Mouse (Mus musculus) myocyte (in vitro differentiated cells): ENCODE results near the gene Lpp. TPM values are rescaled to one million over a fixed set of nuclear protein-coding genes. Genes with fewer than 3 reads are reported as not detected.

Experiments
- H3K27me3 ChIP-seq: one replicate; pipeline ENCODE4 v1.6.1; 2011; ENCODE audit not compliant: control insufficient read depth, insufficient read depth, insufficient read length
- H3K36me3 ChIP-seq: one replicate; pipeline ENCODE4 v1.6.1; 2011; ENCODE audit not compliant: control insufficient read depth, insufficient read depth
- H3K4me2 ChIP-seq: one replicate; pipeline ENCODE4 v1.6.1; 2011; ENCODE audit warnings: low read depth, control low read depth
- H3K4me3 ChIP-seq: one replicate; pipeline ENCODE4 v1.5.1; 2011; ENCODE audit warnings: mild to moderate bottlenecking, control low read depth, moderate library complexity
- H3K79me2 ChIP-seq: one replicate; pipeline ENCODE4 v1.6.1; 2011; ENCODE audit not compliant: control insufficient read depth, insufficient read depth
- H3ac ChIP-seq: one replicate; pipeline ENCODE4 v1.6.1; 2011; ENCODE audit not compliant: control insufficient read depth, insufficient read length
- CEBPB ChIP-seq: IDR thresholded peaks from 2 replicates; pipeline ENCODE4 v1.6.1; 2011; ENCODE audit warnings: mild to moderate bottlenecking, moderate library complexity; ENCODE audit not compliant: poor library complexity, insufficient read depth, severe bottlenecking
- E2F4 ChIP-seq: IDR thresholded peaks from one replicate; pipeline ENCODE4 v1.6.1; 2011; ENCODE audit warnings: mild to moderate bottlenecking, control low read depth, moderate library complexity; ENCODE audit not compliant: insufficient read depth
- MAX ChIP-seq: IDR thresholded peaks from one replicate; pipeline ENCODE4 v1.6.1; 2011; ENCODE audit warnings: low read depth, mild to moderate bottlenecking, control low read depth
- MYOD1 ChIP-seq, 3 experiments: IDR thresholded peaks; one replicate each; pipeline ENCODE4 v1.6.1; 2011; ENCODE audit warnings: control low read depth in 2 of 3, low read depth in 2 of 3, mild to moderate bottlenecking in 2 of 3, moderate library complexity in 1 of 3; ENCODE audit not compliant: insufficient read length in 2 of 3, control insufficient read depth in 1 of 3
- MYOG ChIP-seq, 3 experiments: IDR thresholded peaks; one replicate each; pipeline ENCODE4 v1.6.1; 2011; ENCODE audit warnings: control low read depth in 2 of 3, low read depth in 2 of 3, mild to moderate bottlenecking in 2 of 3; ENCODE audit not compliant: insufficient read length in 2 of 3, control insufficient read depth in 1 of 3, insufficient read depth in 1 of 3
- POLR2A ChIP-seq: IDR thresholded peaks from one replicate; pipeline ENCODE4 v1.6.1; 2011; ENCODE audit warnings: low read depth, mild to moderate bottlenecking, control low read depth, moderate library complexity; ENCODE audit not compliant: insufficient read length
- POLR2AphosphoS2 ChIP-seq: IDR thresholded peaks from one replicate; pipeline ENCODE4 v1.6.1; 2011; ENCODE audit warnings: low read depth, control low read depth; ENCODE audit not compliant: insufficient read length
- REST ChIP-seq: IDR thresholded peaks from one replicate; pipeline ENCODE4 v1.6.1; 2011; ENCODE audit warnings: mild to moderate bottlenecking, control low read depth, moderate library complexity; ENCODE audit not compliant: insufficient read depth, insufficient read length
- SRF ChIP-seq: IDR thresholded peaks from one replicate; pipeline ENCODE4 v1.6.1; 2011; ENCODE audit warnings: low read depth; ENCODE audit not compliant: control insufficient read depth, insufficient read length
- TCF12 ChIP-seq: IDR thresholded peaks from one replicate; pipeline ENCODE4 v1.6.1; 2011; ENCODE audit warnings: mild to moderate bottlenecking, control low read depth; ENCODE audit not compliant: poor library complexity, insufficient read depth, severe bottlenecking
- TCF3 ChIP-seq: IDR thresholded peaks from one replicate; pipeline ENCODE4 v1.6.1; 2011; ENCODE audit warnings: low read depth, control low read depth; ENCODE audit not compliant: insufficient read length
- USF1 ChIP-seq: IDR thresholded peaks from one replicate; pipeline ENCODE4 v1.6.1; 2011; ENCODE audit warnings: low read depth, mild to moderate bottlenecking, control low read depth, moderate library complexity
- polyA plus RNA-seq: library from polyadenylated mRNA; unstranded; fragments of >200 nt; fragmentation: generic; extraction: Trizol; gene quantifications from one replicate; pipeline ENCODE4 v1.2.1, GENCODE M21; 2012; ENCODE audit warnings: missing spikeins

Gene Lpp
- polyA plus RNA-seq, 1 experiment: 4.8 TPM

DNA sequence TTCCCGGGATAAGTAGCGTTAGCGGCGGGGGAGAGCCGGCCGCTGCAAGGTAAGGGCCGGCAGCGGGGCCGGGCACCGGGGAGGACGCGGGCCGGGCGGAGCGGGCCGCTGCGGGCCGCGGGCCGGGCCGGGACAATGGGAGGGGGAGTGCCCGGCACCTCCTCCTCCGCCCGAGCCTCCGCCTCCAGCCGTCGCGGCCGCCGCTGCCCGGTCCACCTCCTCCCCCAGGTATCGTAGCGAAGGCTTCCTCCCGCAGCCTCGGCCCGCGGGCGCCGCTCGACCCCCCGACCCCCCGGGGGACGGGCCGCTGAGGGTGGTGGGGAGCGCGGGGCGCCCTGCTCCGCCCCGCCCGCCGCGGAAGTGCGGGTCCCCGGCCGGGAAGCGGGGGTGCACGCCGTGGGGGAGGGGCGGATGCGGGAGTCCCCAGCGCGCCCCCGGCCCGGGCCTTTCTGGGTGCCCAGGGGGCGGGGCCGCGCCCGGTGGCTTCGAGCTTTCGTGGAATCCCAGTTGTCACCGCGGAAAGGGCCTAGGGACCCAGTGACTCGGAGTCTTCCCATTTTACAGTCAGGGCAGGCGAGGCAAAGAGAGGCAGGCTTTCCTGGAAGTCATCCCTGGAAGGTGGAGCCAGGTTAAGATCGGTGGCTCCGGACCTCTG is 376 bp downstream of the Lpp start:
- H3K4me3 ChIP-seq: peak overlapping the region; percentile 66
- peak; percentile 24 for TF ChIP-seq POLR2AphosphoS2
- no peak for TF ChIP-seq REST
- peak; percentile 37 for TF ChIP-seq POLR2A
- TF ChIP-seq MYOD1 (IDR thresholded peaks at IDR 0.05; ENCODE audit: control insufficient read depth in 1 of 3, insufficient read length in 2 of 3, low read depth in 2 of 3): peak in 1 of 3 experiments; percentile 0
- TF ChIP-seq MYOG (IDR thresholded peaks at IDR 0.05; ENCODE audit: control insufficient read depth in 1 of 3, insufficient read depth in 1 of 3, insufficient read length in 2 of 3, low read depth in 2 of 3): peak in 1 of 3 experiments; percentile 45
- no peaks in the 10 kb centered on the region for H3K27me3 ChIP-seq
- H3K4me2 ChIP-seq: peak overlapping the region; percentile 75
- peaks cover 46% of the 10 kb centered on the region for H3K79me2 ChIP-seq
- peak overlapping the region; percentile 94 for H3ac ChIP-seq
- no peaks in the 10 kb centered on the region for H3K36me3 ChIP-seq

DNA sequence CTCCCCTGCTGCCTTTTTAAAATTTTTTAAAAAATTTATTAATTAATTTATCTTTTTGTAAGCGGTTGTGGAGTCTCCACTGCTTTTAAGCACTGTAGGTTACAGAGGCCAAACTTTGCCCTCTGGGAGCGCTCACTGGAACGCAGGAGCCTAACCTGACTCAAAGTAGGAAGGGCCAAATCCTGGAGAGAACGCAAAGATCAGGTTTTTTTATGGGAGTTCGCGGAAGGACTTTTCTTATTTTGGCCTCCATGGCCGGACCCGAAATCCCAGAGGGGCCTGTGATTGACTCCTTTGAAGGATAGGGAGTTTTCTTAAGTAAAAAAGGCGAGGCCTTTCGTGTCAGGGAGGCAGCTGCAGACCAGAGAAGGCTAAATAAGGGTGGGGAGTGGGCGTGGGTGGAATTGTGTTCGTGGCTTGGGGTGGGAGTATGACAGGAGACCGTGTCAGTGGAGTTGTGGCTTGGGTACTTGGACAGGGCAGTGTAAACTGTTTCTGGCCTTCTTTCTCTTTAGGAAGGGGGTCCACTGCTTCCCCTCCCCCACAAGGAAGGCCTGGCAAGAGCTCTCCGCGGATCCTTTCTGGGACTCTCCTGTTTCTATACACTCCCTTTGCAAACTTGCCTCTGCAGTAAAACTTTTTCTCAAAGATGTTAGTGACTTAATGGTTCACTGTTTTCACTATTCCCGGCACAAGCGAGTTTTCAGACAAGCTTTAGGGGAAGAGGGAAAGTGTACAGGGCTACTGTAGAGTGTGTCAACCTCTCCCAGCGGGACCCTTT is 1.1 kb downstream of the Lpp start:
- Histone ChIP-seq H3ac (peak overlapping the region; percentile 94), H3K36me3 (no peaks in the 10 kb centered on the region), H3K4me2 (peak overlapping the region; percentile 75), H3K27me3 (no peaks in the 10 kb centered on the region), H3K79me2 (peaks cover 51% of the 10 kb centered on the region), H3K4me3 (peak overlapping the region; percentile 66)
- peak in 1 of 3 experiments; percentile 64 for TF ChIP-seq MYOD1 (IDR thresholded peaks at IDR 0.05; ENCODE audit: control insufficient read depth in 1 of 3, insufficient read length in 2 of 3, low read depth in 2 of 3)
- peak; percentile 22 for TF ChIP-seq SRF
- TF ChIP-seq MYOG (IDR thresholded peaks at IDR 0.05; ENCODE audit: control insufficient read depth in 1 of 3, insufficient read depth in 1 of 3, insufficient read length in 2 of 3, low read depth in 2 of 3): peak in 1 of 3 experiments; percentile 21
- TF ChIP-seq REST: no peak

DNA sequence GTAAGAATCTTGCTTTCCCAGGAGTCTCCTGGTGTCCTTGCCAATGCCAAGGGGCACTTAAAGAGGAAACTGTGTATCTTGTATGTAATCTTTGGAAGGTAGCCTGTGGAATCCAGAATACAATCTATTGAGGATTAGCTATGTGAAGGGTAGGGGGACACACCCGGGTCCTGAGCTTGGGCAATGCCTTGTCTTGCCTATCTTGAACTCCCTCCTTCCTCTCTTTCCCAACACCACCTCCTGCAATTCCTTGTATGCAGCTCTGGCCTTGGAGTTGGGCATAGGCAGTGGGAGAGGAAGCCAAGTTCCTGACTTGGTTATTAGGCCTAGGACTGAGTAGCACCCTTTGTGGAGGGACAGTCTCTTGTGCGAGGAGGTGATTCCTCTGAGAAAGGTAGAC is 1.8 kb downstream of the Lpp start:
- Histone ChIP-seq H3ac (no peak overlapping the region), H3K4me2 (peak overlapping the region; percentile 75), H3K4me3 (peak overlapping the region; percentile 66), H3K27me3 (no peaks in the 10 kb centered on the region), H3K36me3 (peaks cover 3% of the 10 kb centered on the region), H3K79me2 (peaks cover 58% of the 10 kb centered on the region)
- TF ChIP-seq CEBPB (no peak), USF1 (no peak), REST (no peak), TCF3 (no peak), TCF12 (no peak), MAX (no peak), SRF (no peak), E2F4 (no peak), MYOG (IDR thresholded peaks at IDR 0.05; ENCODE audit: control insufficient read depth in 1 of 3, insufficient read depth in 1 of 3, insufficient read length in 2 of 3, low read depth in 2 of 3) (no peak), MYOD1 (IDR thresholded peaks at IDR 0.05; ENCODE audit: control insufficient read depth in 1 of 3, insufficient read length in 2 of 3, low read depth in 2 of 3) (no peak), POLR2A (no peak), POLR2AphosphoS2 (no peak)

DNA sequence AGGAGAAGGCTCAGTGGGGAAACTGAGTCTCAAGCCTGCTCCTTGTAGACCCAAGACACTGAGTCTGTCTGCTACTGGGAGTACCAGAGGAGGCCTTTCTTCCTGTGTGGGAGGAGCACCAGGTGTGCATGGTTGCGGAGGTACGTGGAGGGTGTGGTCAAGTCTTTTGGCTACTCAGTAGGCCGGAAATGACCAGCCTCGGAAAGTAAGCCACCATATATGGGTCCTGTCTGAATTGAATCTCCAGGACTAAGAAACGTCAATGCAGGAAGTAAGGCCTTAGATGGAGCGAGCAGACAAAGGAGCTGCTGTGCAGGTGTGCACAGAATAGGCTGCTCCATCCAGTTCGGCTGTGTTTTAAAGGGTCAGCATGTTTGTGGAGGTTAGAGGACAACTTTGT is 3.2 kb downstream of the Lpp start:
- no peak overlapping the region for H3K4me3 ChIP-seq
- H3K36me3 ChIP-seq: peaks cover 3% of the 10 kb centered on the region
- no peaks in the 10 kb centered on the region for H3K27me3 ChIP-seq
- H3K4me2 ChIP-seq: no peak overlapping the region
- TF ChIP-seq TCF12: no peak
- TF ChIP-seq TCF3: no peak
- TF ChIP-seq CEBPB: no peak
- no peak for TF ChIP-seq POLR2AphosphoS2
- TF ChIP-seq E2F4: no peak
- no peak for TF ChIP-seq USF1
- no peak for TF ChIP-seq POLR2A
- no peak for TF ChIP-seq REST
- no peak for TF ChIP-seq SRF
- TF ChIP-seq MAX: no peak
- TF ChIP-seq MYOD1 (IDR thresholded peaks at IDR 0.05; ENCODE audit: control insufficient read depth in 1 of 3, insufficient read length in 2 of 3, low read depth in 2 of 3): no peak
- TF ChIP-seq MYOG (IDR thresholded peaks at IDR 0.05; ENCODE audit: control insufficient read depth in 1 of 3, insufficient read depth in 1 of 3, insufficient read length in 2 of 3, low read depth in 2 of 3): no peak
- H3K79me2 ChIP-seq: peaks cover 71% of the 10 kb centered on the region
- no peak overlapping the region for H3ac ChIP-seq

DNA sequence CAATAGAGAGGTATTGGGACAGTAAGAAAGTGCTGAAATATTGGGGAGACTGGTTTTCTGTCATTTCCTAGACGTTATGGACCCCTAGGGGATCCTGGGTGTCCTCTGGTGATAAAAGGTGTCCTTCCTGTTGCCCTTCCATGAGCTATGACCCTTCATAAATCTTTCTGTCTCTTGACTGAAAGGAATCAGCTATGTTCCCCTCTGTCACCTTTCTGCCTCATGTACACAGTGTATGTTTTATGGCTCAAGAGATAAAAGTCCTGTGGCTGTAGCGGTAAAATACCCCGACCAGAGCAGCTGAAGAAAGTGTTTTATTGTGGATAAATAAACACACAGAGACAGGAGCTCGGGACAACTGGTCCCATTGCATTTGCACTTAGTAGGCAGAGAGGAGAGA is 5.2 kb downstream of the Lpp start:
- Histone ChIP-seq H3K36me3 (peaks cover 3% of the 10 kb centered on the region), H3K79me2 (peaks cover 88% of the 10 kb centered on the region), H3K27me3 (no peaks in the 10 kb centered on the region), H3K4me2 (no peak overlapping the region), H3ac (no peak overlapping the region), H3K4me3 (no peak overlapping the region)
- no peak for TF ChIP-seq TCF3
- TF ChIP-seq POLR2AphosphoS2: no peak
- TF ChIP-seq MAX: no peak
- no peak for TF ChIP-seq CEBPB
- no peak for TF ChIP-seq MYOD1 (IDR thresholded peaks at IDR 0.05; ENCODE audit: control insufficient read depth in 1 of 3, insufficient read length in 2 of 3, low read depth in 2 of 3)
- no peak for TF ChIP-seq USF1
- TF ChIP-seq REST: no peak
- no peak for TF ChIP-seq MYOG (IDR thresholded peaks at IDR 0.05; ENCODE audit: control insufficient read depth in 1 of 3, insufficient read depth in 1 of 3, insufficient read length in 2 of 3, low read depth in 2 of 3)
- no peak for TF ChIP-seq TCF12
- TF ChIP-seq POLR2A: no peak
- TF ChIP-seq SRF: no peak
- TF ChIP-seq E2F4: no peak
